Mouse (Mus musculus) embryonic fibroblast, embryonic 13.5 days (primary cell): ENCODE results near the gene Gpatch2l.

Experiments used
- CTCF ChIP-seq: IDR thresholded peaks from 2 replicates; pipeline ENCODE4 v1.5.1; 2011; ENCODE audit warnings: mild to moderate bottlenecking, control low read depth, low read length, moderate library complexity, borderline replicate concordance; ENCODE audit not compliant: insufficient read depth
- POLR2A ChIP-seq: IDR thresholded peaks from 2 replicates; pipeline ENCODE4 v1.6.1; 2011; ENCODE audit warnings: low read depth, mild to moderate bottlenecking, control low read depth, low read length, moderate library complexity

DNA sequence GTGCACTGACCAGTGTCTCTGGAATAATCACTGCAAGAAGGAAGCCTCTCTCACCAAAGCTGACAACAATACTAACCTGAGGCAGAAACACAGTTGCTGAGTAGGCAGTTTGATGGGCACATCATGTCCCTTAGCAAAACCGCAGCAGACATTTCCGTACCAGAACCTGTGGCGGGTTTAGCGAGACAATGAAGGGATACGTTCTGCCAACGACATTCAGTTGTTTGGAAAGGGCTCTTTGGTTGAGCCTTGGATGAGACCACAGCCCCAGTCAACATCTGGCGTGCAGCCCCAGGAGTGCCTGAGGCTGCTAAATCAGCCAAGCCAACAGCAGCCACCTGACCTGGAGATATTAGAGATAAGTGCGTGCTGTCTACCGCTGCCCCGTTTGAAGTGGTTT, 67.8 kb downstream of the Gpatch2l start:
- TF ChIP-seq POLR2A: no peak
- no peak for TF ChIP-seq CTCF
